Mouse (Mus musculus) hindbrain, postnatal 0 days (tissue): ENCODE data around the gene Cyb5r1. TPM values are rescaled to one million over a fixed set of nuclear protein-coding genes. Genes with fewer than 3 reads are reported as not detected.
A peak's percentile ranks its signal among the peaks of the same experiment; 100 is the strongest.

ENCODE experiments used
- ATAC-seq: fragments of 200-750 bp; cut with Nextera tagmentation; 2 replicates; pipeline ENCODE4 v1.8.0; 2017; ENCODE audit warnings: mild to moderate bottlenecking, moderate TSS enrichment, moderate library complexity
- DNase-seq: peaks from one replicate; pipeline ENCODE4 v3.0.0-alpha.2; 2015; ENCODE audit warnings: low spot score
- H3K27ac ChIP-seq: fragments of 300-500 bp; sonication (generic); 2 replicates; pipeline ENCODE4 v1.5.1; 2014; ENCODE audit warnings: mild to moderate bottlenecking
- H3K27me3 ChIP-seq: fragments of 300-500 bp; sonication (generic); 2 replicates; pipeline ENCODE4 v1.6.1; 2014; ENCODE audit warnings: low read length, mixed read lengths; ENCODE audit not compliant: insufficient read depth
- H3K36me3 ChIP-seq: fragments of 300-500 bp; sonication (generic); 2 replicates; pipeline ENCODE4 v1.6.1; 2014; ENCODE audit warnings: low read length, mixed read lengths; ENCODE audit not compliant: insufficient read depth
- H3K4me1 ChIP-seq: fragments of 300-500 bp; sonication (generic); 2 replicates; pipeline ENCODE4 v1.6.1; 2014; ENCODE audit warnings: antibody characterized with exemption, low read length, mixed read lengths; ENCODE audit not compliant: insufficient read depth
- H3K4me2 ChIP-seq: fragments of 300-500 bp; sonication (generic); 2 replicates; pipeline ENCODE4 v1.6.1; 2014; ENCODE audit warnings: low read depth, mild to moderate bottlenecking, low read length, moderate library complexity, mixed read lengths
- H3K4me3 ChIP-seq: fragments of 300-500 bp; sonication (generic); 2 replicates; pipeline ENCODE4 v1.5.1; 2014; ENCODE audit warnings: low read length
- H3K9ac ChIP-seq: fragments of 300-500 bp; sonication (generic); replicated peaks from 2 replicates; pipeline ENCODE4 v1.6.1; 2014; ENCODE audit warnings: mild to moderate bottlenecking, low read length, moderate library complexity, mixed read lengths
- H3K9me3 ChIP-seq: fragments of 300-500 bp; sonication (generic); 2 replicates; pipeline ENCODE4 v1.6.1; 2016; ENCODE audit warnings: low read length, mixed read lengths
- CTCF ChIP-seq: IDR thresholded peaks from 2 replicates; pipeline ENCODE4 v1.5.1; 2016; ENCODE audit warnings: antibody characterized with exemption, control low read depth, low read depth
- WGBS: fragments of 180-500 bp; shearing (Covaris S2); extraction: QIAGEN DNeasy Blood & Tissue Kit; methylation state at CpG from one replicate; pipeline ENCODE4 v1.1.7; 2014; 5-methylcytosine and 5-hydroxymethylcytosine counted together
- polyA plus RNA-seq: library from polyadenylated mRNA; unstranded; fragments of >200 nt; fragmentation: Nextera tagmentation; extraction: Ambion mirVana; gene quantifications from 2 replicates; pipeline ENCODE4 v1.2.1, GENCODE M21; 2015
- total RNA-seq: library from RNA; depleted of rRNA; stranded (reverse); fragments of >200 nt; gene quantifications from 2 replicates; pipeline ENCODE4 v1.2.3, GENCODE M21; 2014

Cyb5r1 gene
- total and polyA plus RNA-seq, 2 experiments from 2014 or later, result 10.8 to 11.2 TPM

DNA sequence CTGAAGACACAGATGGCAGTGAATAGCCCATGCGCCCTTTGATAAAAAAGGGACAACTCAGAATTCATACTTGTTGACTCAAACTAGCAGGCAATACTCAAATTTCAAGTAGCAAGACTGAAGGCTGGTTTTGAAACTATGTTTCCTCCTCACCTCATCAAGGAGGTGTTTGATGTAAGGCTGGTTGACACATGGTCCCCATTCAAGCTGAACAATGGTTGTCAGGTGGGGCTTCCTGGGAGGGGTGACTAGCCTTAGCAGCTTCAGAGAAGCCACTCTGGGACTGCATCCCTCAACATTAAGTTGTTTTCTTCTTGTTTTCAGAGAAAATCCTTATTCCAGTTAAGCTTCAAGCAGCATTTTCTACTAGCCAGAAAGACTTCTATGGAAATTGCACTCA is 19.7 kb upstream of the Cyb5r1 start, which contains the start of gene 4933406M09Rik:
4933406M09Rik (plus strand) TSS at position 275 of the 400 bp plus-strand sequence.
- H3K4me1 ChIP-seq, result no peaks in the 10 kb centered on the region
- no peak within 1 kb of the TSS for H3K4me3 ChIP-seq
- DNase-seq (no peak), ATAC-seq (no peak)
- no peak for TF ChIP-seq CTCF
- H3K27me3 ChIP-seq, result no peaks in the 10 kb centered on the region
- no peak within 1 kb of the TSS for H3K9ac ChIP-seq
- no peak within 1 kb of the TSS for H3K4me2 ChIP-seq
- no peak within 1 kb of the TSS for H3K27ac ChIP-seq
- WGBS, result 88% methylated on average over 1 of the region's 1 CpGs
- H3K36me3 ChIP-seq, result no peaks in the 10 kb centered on the region
- no peaks in the 10 kb centered on the region for H3K9me3 ChIP-seq

DNA sequence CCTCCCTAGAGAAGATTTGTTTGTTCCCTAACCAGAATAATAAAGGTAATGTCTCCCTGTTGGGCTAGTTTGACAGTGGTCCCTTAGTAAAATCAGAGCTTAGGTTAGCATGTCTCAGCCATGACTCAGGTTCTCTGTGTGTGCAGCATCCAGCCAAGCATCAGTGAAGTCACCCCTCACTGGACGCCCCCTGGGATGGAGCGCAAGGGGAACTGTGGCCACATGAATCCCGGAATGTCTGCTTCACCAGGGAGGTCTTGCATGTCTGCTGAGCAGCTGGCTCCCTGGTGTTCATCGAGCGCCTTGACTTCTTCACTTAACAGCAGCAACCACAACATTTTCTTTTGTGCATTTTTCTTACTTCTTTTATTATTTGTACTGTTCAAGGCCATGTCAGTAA is 11.5 kb upstream of the Cyb5r1 start:
- Histone ChIP-seq H3K27me3 (no peaks in the 10 kb centered on the region), H3K4me3 (no peak overlapping the region), H3K4me2 (no peak overlapping the region), H3K9ac (no peak overlapping the region), H3K4me1 (no peaks in the 10 kb centered on the region), H3K27ac (no peak overlapping the region), H3K36me3 (no peaks in the 10 kb centered on the region), H3K9me3 (no peaks in the 10 kb centered on the region)
- no peak for ATAC-seq
- no peak for TF ChIP-seq CTCF
- DNase-seq, result no peak
- WGBS, result 55% methylated on average over 5 of the region's 5 CpGs

DNA sequence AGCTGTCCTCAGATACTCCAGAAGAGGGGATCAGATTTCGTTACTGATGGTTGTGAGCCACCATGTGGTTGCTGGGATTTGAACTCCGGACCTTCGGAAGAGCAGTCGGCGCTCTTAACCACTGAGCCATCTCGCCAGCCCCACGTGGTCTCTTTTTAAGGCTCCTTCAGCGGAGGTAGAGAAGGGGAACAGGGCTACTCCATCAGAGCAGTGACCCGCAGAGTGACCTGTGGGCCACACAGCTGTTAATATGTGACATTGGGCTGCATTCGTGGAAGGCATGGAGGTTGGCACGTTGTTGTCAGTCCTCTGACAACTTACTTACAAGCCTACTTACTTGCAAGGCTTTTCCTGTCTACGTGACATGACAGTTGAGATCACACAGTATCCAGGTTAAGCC is 7.1 kb upstream of the Cyb5r1 start:
- WGBS, result 92% methylated on average over 12 of the region's 12 CpGs
- Histone ChIP-seq H3K27me3 (no peaks in the 10 kb centered on the region), H3K9ac (no peak overlapping the region), H3K36me3 (no peaks in the 10 kb centered on the region), H3K9me3 (no peaks in the 10 kb centered on the region), H3K4me2 (no peak overlapping the region), H3K27ac (no peak overlapping the region), H3K4me1 (no peaks in the 10 kb centered on the region), H3K4me3 (no peak overlapping the region)
- no peak for ATAC-seq
- no peak for DNase-seq
- TF ChIP-seq CTCF, result no peak

DNA sequence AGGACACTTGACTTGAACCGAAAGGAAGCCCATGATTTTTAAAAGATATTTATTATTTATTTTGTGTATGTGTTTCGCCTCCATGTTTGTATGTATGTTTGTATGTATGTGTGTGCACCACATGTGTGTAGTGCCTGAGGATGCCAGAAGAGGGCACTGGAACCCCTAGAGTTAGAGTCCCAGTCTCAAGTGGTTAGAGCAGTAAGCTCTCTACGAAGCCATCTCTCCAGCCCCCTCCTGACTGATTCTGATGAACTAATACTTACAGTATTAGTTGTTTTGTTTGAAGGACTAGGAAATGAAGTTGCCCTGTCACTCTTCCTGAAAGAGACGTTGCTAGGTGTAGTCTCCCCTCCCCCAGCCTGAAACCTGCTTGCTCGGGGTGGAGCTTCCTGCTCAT is 5.6 kb upstream of the Cyb5r1 start:
- Histone ChIP-seq H3K4me1 (no peaks in the 10 kb centered on the region), H3K4me2 (no peak overlapping the region), H3K9ac (no peak overlapping the region), H3K27me3 (no peaks in the 10 kb centered on the region), H3K9me3 (no peaks in the 10 kb centered on the region), H3K27ac (no peak overlapping the region), H3K4me3 (no peak overlapping the region), H3K36me3 (no peaks in the 10 kb centered on the region)
- DNase-seq, result no peak
- 53% methylated on average over 5 of the region's 5 CpGs for WGBS
- no peak for ATAC-seq
- TF ChIP-seq CTCF, result no peak

DNA sequence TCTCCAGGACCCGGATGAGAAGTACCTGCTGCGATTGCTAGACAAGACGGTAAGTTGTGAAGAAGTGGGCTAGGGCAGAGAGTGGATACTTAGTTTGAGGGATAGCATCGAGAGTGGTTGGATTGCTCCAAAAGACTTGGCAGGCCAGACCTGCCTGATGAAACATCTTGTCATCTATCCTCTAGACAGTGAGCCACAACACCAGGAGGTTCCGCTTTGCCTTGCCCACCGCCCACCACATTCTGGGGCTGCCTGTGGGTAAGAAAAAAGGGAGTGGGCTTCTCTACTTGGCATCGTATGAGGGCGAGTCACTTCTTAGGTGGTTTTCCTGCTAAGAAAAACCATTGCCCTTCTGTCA is 1.0 kb downstream of the Cyb5r1 start:
- Histone ChIP-seq H3K9me3 (no peaks in the 10 kb centered on the region), H3K4me3 (peak overlapping the region; percentile 73), H3K4me2 (peak overlapping the region; percentile 99), H3K27ac (no peak overlapping the region), H3K27me3 (no peaks in the 10 kb centered on the region), H3K4me1 (no peaks in the 10 kb centered on the region), H3K36me3 (no peaks in the 10 kb centered on the region), H3K9ac (peak overlapping the region; percentile 64)
- 33% methylated on average over 8 of the region's 8 CpGs for WGBS
- DNase-seq (no peak), ATAC-seq (no peak; the same call in 1 of the 2 replicates)
- TF ChIP-seq CTCF, result no peak

DNA sequence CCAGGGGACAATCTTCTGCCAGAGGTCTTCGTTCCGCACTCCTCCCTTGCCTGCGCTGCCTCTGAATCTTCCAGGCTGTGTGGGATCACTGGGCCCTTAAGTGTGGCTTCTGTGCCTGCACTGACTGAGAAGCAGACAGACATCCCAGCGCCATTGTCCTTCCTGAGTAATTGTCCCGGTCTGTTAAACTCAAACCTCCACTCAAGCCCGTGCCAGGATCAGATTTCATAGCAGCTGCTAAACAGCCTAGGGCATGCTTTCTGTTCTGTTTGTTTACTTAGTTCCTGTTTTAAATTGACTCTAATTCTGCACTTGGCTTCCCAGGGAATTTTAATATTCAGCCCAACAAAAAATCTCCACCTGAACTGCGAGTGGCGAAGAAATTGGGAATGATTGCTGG is 2.7 kb downstream of the Cyb5r1 start:
- no peak for TF ChIP-seq CTCF
- ATAC-seq (no peak), DNase-seq (no peak)
- 71% methylated on average over 8 of the region's 8 CpGs for WGBS
- Histone ChIP-seq H3K4me2 (no peak overlapping the region), H3K27ac (no peak overlapping the region), H3K36me3 (no peaks in the 10 kb centered on the region), H3K4me3 (no peak overlapping the region), H3K27me3 (no peaks in the 10 kb centered on the region), H3K4me1 (no peaks in the 10 kb centered on the region), H3K9ac (no peak overlapping the region), H3K9me3 (no peaks in the 10 kb centered on the region)

DNA sequence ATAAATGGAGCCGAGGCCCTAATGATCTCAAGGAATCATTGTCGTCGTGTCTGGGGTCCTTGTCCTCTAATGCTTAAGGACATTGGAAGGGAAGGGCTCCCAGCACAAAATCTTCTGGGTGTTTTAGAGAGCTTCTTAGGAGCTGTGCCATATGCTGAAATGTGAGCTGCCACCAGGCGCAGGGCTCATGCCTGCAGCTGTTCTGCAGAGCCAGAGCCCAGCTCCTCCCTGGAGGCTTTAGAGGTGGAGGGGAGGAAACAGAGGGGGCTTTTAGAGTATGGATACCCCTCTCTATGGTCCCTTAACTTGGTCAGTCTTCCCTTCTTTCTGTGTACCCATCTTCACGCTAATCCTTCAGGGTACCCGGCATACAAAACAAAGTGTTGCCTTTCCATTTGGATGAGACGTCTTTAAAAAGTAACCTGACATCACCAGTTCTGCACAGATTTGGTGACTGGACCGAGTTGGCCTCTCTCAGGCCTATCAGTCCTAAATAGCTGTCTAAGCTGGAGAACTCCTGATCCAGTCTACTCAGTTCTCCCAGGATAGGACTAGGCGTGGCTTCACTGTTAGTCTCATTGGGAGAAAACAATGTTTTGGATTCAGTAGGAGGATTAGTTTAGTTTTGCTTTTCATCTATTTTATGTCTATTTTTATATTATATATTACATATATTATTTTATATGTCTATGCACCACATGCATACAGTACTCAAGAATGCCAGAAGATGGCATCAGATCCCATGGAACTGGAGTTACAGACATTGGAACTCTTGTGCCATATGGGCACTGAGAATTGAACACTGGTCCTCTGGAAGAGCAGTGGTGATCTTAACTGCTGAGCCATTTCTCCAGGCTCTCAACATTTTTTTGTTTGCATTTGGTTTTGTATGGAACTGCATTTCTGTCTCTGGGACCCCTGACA is 6.6 kb downstream of the Cyb5r1 start:
- no peak for TF ChIP-seq CTCF
- Histone ChIP-seq H3K9ac (no peak overlapping the region), H3K4me2 (no peak overlapping the region)

More for the DNA sequence above, 6.6 kb downstream of the Cyb5r1 start:
- peaks cover 12% of the 10 kb centered on the region for H3K4me1 ChIP-seq
- no peak for ATAC-seq
- H3K36me3 ChIP-seq, result no peaks in the 10 kb centered on the region
- H3K9me3 ChIP-seq, result no peaks in the 10 kb centered on the region
- no peak for DNase-seq
- 88% methylated on average over 9 of the region's 9 CpGs for WGBS
- no peaks in the 10 kb centered on the region for H3K27me3 ChIP-seq
- no peak overlapping the region for H3K27ac ChIP-seq
- no peak overlapping the region for H3K4me3 ChIP-seq
